Mouse (Mus musculus) hindbrain, embryonic 13.5 days (tissue): ENCODE measurements at regions not wholly inside any gene's neighbourhood (a gene's known extent, or its start where the extent isn't known, plus 50 kb on each side); places are given as distances from the start of the nearest gene placed in this dataset.
A peak's percentile ranks its signal among the peaks of the same experiment; 100 is the strongest.

Source experiments
- ATAC-seq: fragments of 200-750 bp; cut with Nextera tagmentation; 2 replicates; pipeline ENCODE4 v1.8.0; 2017; ENCODE audit warnings: moderate TSS enrichment; ENCODE audit not compliant: low FRiP score
- H3K27ac ChIP-seq: fragments of 300-500 bp; sonication (generic); 2 replicates; pipeline ENCODE4 v1.5.1; 2015; ENCODE audit warnings: inconsistent platforms, mild to moderate bottlenecking, moderate library complexity
- H3K27me3 ChIP-seq: fragments of 300-500 bp; sonication (generic); 2 replicates; pipeline ENCODE4 v1.6.1; 2015; ENCODE audit warnings: mild to moderate bottlenecking, inconsistent platforms
- H3K36me3 ChIP-seq: fragments of 300-500 bp; sonication (generic); 2 replicates; pipeline ENCODE4 v1.6.1; 2015; ENCODE audit warnings: mild to moderate bottlenecking, inconsistent platforms
- H3K4me1 ChIP-seq: fragments of 300-500 bp; sonication (generic); replicated peaks from 2 replicates; pipeline ENCODE4 v1.6.1; 2015; ENCODE audit warnings: inconsistent platforms
- H3K4me2 ChIP-seq: fragments of 300-500 bp; sonication (generic); 2 replicates; pipeline ENCODE4 v1.6.1; 2015; ENCODE audit warnings: inconsistent platforms, mild to moderate bottlenecking, moderate library complexity
- H3K4me3 ChIP-seq: fragments of 300-500 bp; sonication (generic); 2 replicates; pipeline ENCODE4 v1.5.1; 2015; ENCODE audit warnings: mild to moderate bottlenecking, inconsistent platforms
- H3K9ac ChIP-seq: fragments of 300-500 bp; sonication (generic); 2 replicates; pipeline ENCODE4 v1.6.1; 2015; ENCODE audit warnings: mild to moderate bottlenecking, inconsistent platforms
- H3K9me3 ChIP-seq: fragments of 300-500 bp; sonication (generic); 2 replicates; pipeline ENCODE4 v1.6.1; 2016; ENCODE audit warnings: inconsistent platforms
- WGBS: fragments of 180-500 bp; shearing (Covaris S2); methylation state at CpG from one replicate; pipeline ENCODE4 v1.1.7; 2015; 5-methylcytosine and 5-hydroxymethylcytosine counted together

GRCm38 (mm10) chr4:9218380-9218779 is 979.5 kb upstream of the Car8 start:
- Histone ChIP-seq H3K27me3 (no peaks in the 10 kb centered on the region), H3K4me3 (no peak overlapping the region), H3K4me2 (no peak overlapping the region), H3K4me1 (no peaks in the 10 kb centered on the region), H3K9ac (no peak overlapping the region), H3K9me3 (no peaks in the 10 kb centered on the region), H3K27ac (no peak overlapping the region), H3K36me3 (no peaks in the 10 kb centered on the region)
- ATAC-seq: no peak
- WGBS: 93% methylated on average over 5 of the region's 5 CpGs

- H3K27ac ChIP-seq: no peak overlapping the region
- H3K9me3 ChIP-seq: no peaks in the 10 kb centered on the region
- H3K4me2 ChIP-seq: no peak overlapping the region
- H3K27me3 ChIP-seq: no peaks in the 10 kb centered on the region
- H3K4me3 ChIP-seq: no peak overlapping the region
- ATAC-seq: no peak
- no peak overlapping the region for H3K9ac ChIP-seq
- H3K4me1 ChIP-seq: no peaks in the 10 kb centered on the region
- WGBS: 56% methylated on average over 2 of the region's 2 CpGs
- H3K36me3 ChIP-seq: no peaks in the 10 kb centered on the region
These were observed 969.8 kb upstream of the Car8 start for GRCm38 (mm10) chr4:9208606-9209005.

GRCm38 (mm10) chr4:9200012-9200411 is 961.2 kb upstream of the Car8 start:
- no peak for ATAC-seq
- H3K4me2 ChIP-seq: no peak overlapping the region
- H3K4me1 ChIP-seq: peaks cover 16% of the 10 kb centered on the region
- H3K27ac ChIP-seq: 0 out of 2 replicates have a peak overlapping the region, but pooled peaks have one; percentile 55
- H3K4me3 ChIP-seq: no peak overlapping the region
- no peaks in the 10 kb centered on the region for H3K9me3 ChIP-seq
- H3K9ac ChIP-seq: no peak overlapping the region
- WGBS: 68% methylated on average over 2 of the region's 2 CpGs
- no peaks in the 10 kb centered on the region for H3K27me3 ChIP-seq
- H3K36me3 ChIP-seq: no peaks in the 10 kb centered on the region

GRCm38 (mm10) chr4:9196435-9196834 is 957.6 kb upstream of the Car8 start:
- WGBS: 23% methylated on average over 4 of the region's 4 CpGs
- no peaks in the 10 kb centered on the region for H3K36me3 ChIP-seq
- no peak overlapping the region for H3K4me3 ChIP-seq
- 0 out of 2 replicates have a peak, but pooled peaks have one; percentile 41 for ATAC-seq
- H3K9ac ChIP-seq: no peak overlapping the region
- peaks cover 20% of the 10 kb centered on the region for H3K4me1 ChIP-seq
- H3K4me2 ChIP-seq: no peak overlapping the region
- H3K9me3 ChIP-seq: no peaks in the 10 kb centered on the region
- H3K27me3 ChIP-seq: no peaks in the 10 kb centered on the region
- peak overlapping the region; percentile 48 for H3K27ac ChIP-seq

- no peaks in the 10 kb centered on the region for H3K9me3 ChIP-seq
- H3K9ac ChIP-seq: no peak overlapping the region
- H3K4me1 ChIP-seq: peaks cover 14% of the 10 kb centered on the region
- no peaks in the 10 kb centered on the region for H3K36me3 ChIP-seq
- no peaks in the 10 kb centered on the region for H3K27me3 ChIP-seq
- no peak for ATAC-seq
- no peak overlapping the region for H3K27ac ChIP-seq
- 53% methylated on average over 6 of the region's 6 CpGs for WGBS
- H3K4me2 ChIP-seq: no peak overlapping the region
- no peak overlapping the region for H3K4me3 ChIP-seq
These were observed 954.3 kb upstream of the Car8 start for GRCm38 (mm10) chr4:9193121-9193520.

- H3K9ac ChIP-seq: no peak overlapping the region
- 38% methylated on average over 14 of the region's 14 CpGs for WGBS
These were observed 946.5 kb upstream of the Car8 start for GRCm38 (mm10) chr4:9185156-9185875.

GRCm38 (mm10) chr4:9184451-9185121 is 945.7 kb upstream of the Car8 start:
- H3K4me2 ChIP-seq: peak overlapping the region; percentile 54

More at GRCm38 (mm10) chr4:9185156-9185875, 946.5 kb upstream of the Car8 start:
- ATAC-seq: 0 out of 2 replicates have a peak, but pooled peaks have one; percentile 13
- Histone ChIP-seq H3K4me1 (peaks cover 17% of the 10 kb centered on the region), H3K36me3 (no peaks in the 10 kb centered on the region), H3K9me3 (no peaks in the 10 kb centered on the region), H3K4me2 (peak overlapping the region; percentile 54), H3K4me3 (peak overlapping the region; percentile 28), H3K27me3 (no peaks in the 10 kb centered on the region), H3K27ac (peak overlapping the region; percentile 84)

GRCm38 (mm10) chr4:9174365-9174764 is 935.5 kb upstream of the Car8 start:
- no peak overlapping the region for H3K9ac ChIP-seq
- no peak overlapping the region for H3K27ac ChIP-seq
- H3K9me3 ChIP-seq: no peaks in the 10 kb centered on the region
- H3K4me1 ChIP-seq: no peaks in the 10 kb centered on the region
- WGBS: 82% methylated on average over 1 of the region's 1 CpGs
- H3K27me3 ChIP-seq: no peaks in the 10 kb centered on the region
- ATAC-seq: no peak
- no peak overlapping the region for H3K4me3 ChIP-seq
- no peaks in the 10 kb centered on the region for H3K36me3 ChIP-seq
- no peak overlapping the region for H3K4me2 ChIP-seq

More at GRCm38 (mm10) chr4:9184451-9185121, 945.7 kb upstream of the Car8 start:
- H3K9me3 ChIP-seq: no peaks in the 10 kb centered on the region
- no peaks in the 10 kb centered on the region for H3K27me3 ChIP-seq
- H3K4me1 ChIP-seq: peaks cover 17% of the 10 kb centered on the region
- H3K27ac ChIP-seq: peak overlapping the region; percentile 84
- peak; percentile 81 for ATAC-seq
- H3K4me3 ChIP-seq: peak overlapping the region; percentile 28
- H3K36me3 ChIP-seq: no peaks in the 10 kb centered on the region
- WGBS: 1% methylated on average over 12 of the region's 12 CpGs
- peak overlapping the region; percentile 58; the same call in 1 of the 2 replicates for H3K9ac ChIP-seq

GRCm38 (mm10) chr4:9162374-9162773 is 923.5 kb upstream of the Car8 start:
- peaks cover 13% of the 10 kb centered on the region for H3K4me1 ChIP-seq
- WGBS: 72% methylated on average over 7 of the region's 7 CpGs
- H3K4me2 ChIP-seq: no peak overlapping the region
- peak overlapping the region; percentile 35 for H3K27ac ChIP-seq
- no peaks in the 10 kb centered on the region for H3K9me3 ChIP-seq
- no peaks in the 10 kb centered on the region for H3K27me3 ChIP-seq
- H3K36me3 ChIP-seq: no peaks in the 10 kb centered on the region
- no peak overlapping the region for H3K9ac ChIP-seq
- ATAC-seq: no peak
- H3K4me3 ChIP-seq: no peak overlapping the region

GRCm38 (mm10) chr4:9161814-9162133 is 922.9 kb upstream of the Car8 start:
- peak overlapping the region; percentile 49 for H3K27ac ChIP-seq
- ATAC-seq: peak; percentile 79
- H3K36me3 ChIP-seq: no peaks in the 10 kb centered on the region
- WGBS: 20% methylated on average over 4 of the region's 4 CpGs
- no peak overlapping the region for H3K4me3 ChIP-seq
- H3K9ac ChIP-seq: no peak overlapping the region
- H3K9me3 ChIP-seq: no peaks in the 10 kb centered on the region
- no peaks in the 10 kb centered on the region for H3K27me3 ChIP-seq
- H3K4me2 ChIP-seq: no peak overlapping the region
- H3K4me1 ChIP-seq: peaks cover 13% of the 10 kb centered on the region

- Histone ChIP-seq H3K4me2 (no peak overlapping the region), H3K4me1 (peaks cover 13% of the 10 kb centered on the region), H3K9ac (no peak overlapping the region), H3K36me3 (no peaks in the 10 kb centered on the region), H3K4me3 (no peak overlapping the region), H3K9me3 (no peaks in the 10 kb centered on the region), H3K27ac (peak overlapping the region; percentile 49), H3K27me3 (no peaks in the 10 kb centered on the region)
- 39% methylated on average over 11 of the region's 11 CpGs for WGBS
- peak; percentile 54 for ATAC-seq
These were observed 922.4 kb upstream of the Car8 start for GRCm38 (mm10) chr4:9161068-9161813.

GRCm38 (mm10) chr4:9147732-9148131 is 908.9 kb upstream of the Car8 start:
- no peaks in the 10 kb centered on the region for H3K27me3 ChIP-seq
- H3K4me1 ChIP-seq: peaks cover 11% of the 10 kb centered on the region
- no peak overlapping the region for H3K9ac ChIP-seq
- H3K36me3 ChIP-seq: no peaks in the 10 kb centered on the region
- 0 out of 2 replicates have a peak overlapping the region, but pooled peaks have one; percentile 9 for H3K27ac ChIP-seq
- H3K9me3 ChIP-seq: no peaks in the 10 kb centered on the region
- 26% methylated on average over 5 of the region's 5 CpGs for WGBS
- no peak for ATAC-seq
- H3K4me3 ChIP-seq: no peak overlapping the region
- H3K4me2 ChIP-seq: no peak overlapping the region
